In the genomic region with DNA sequence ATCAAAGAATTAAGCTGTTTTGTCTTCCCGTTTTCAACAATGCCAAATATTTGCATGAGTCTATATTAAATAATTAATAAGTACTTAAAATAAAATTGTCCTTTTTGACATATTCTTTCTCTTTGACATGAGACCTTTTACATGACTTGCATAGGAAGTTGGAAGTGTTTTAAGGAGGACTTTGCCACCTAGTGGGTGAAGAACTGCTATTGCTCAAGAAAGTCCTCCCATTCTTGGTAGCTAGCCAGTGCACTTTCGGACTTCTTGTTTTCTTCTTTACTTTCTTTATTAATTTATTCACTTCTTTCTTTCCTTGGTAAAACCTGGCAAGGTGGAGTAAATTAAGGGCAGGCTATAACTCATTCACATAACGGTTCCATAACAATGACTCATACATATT, we compare ENCODE assay signal across 13 mouse cellular contexts. TPM values are rescaled to one million over a fixed set of nuclear protein-coding genes. Genes with fewer than 3 reads are reported as not detected.
DNase-seq lines count a peak whose midpoint lies in the region; ATAC-seq and TF ChIP-seq lines count a peak whose summit lies in the region.
"Had no signal": no experiment of that assay in that cellular context is flagged by ENCODE, and none has a peak within 500 bp of the region (broad histone marks: within the 10 kb centered on the region; RNA-seq: fewer than 3 reads in every experiment).

No protein-coding gene starts in this region.

- peak; percentile 75 for DNase-seq in kidney, adult 2 months
- DNase-seq in kidney, postnatal 10 days: no peak
- DNase-seq in midbrain, postnatal 0 days (ENCODE audit: low spot score): peak; percentile 31
- DNase-seq in adipocyte (ENCODE audit: low spot score): peak; percentile 85
- peak; percentile 17 for DNase-seq in skeletal muscle tissue, adult 2 months (ENCODE audit: low read depth, low spot score)
- no peak for DNase-seq in testis, postnatal 10 days (ENCODE audit: low spot score)
- DNase-seq in cerebellum, adult 2 months: no peak
- DNase-seq: adrenal gland, adult 8-10 months; cerebellum, adult 9-10 months; thymus, postnatal 14 days had no signal

- TF ChIP-seq CTCF in kidney, adult 2 months (conservative IDR thresholded peaks at IDR 0.05; ENCODE audit: insufficient read depth, insufficient read length, low read depth, low read length): no peak
- TF ChIP-seq CTCF in midbrain, postnatal 0 days (IDR thresholded peaks at IDR 0.05): peak; percentile 60
- no peak for TF ChIP-seq CTCF in cerebellum, adult 2 months (IDR thresholded peaks at IDR 0.05; ENCODE audit: borderline replicate concordance, insufficient read depth, low read depth, low read length)

- no peak overlapping the region for H3K9ac ChIP-seq in midbrain, postnatal 0 days (replicated peaks; ENCODE audit: low read length, poor library complexity, severe bottlenecking)
- no peak overlapping the region for H3K9ac ChIP-seq in midbrain, embryonic 13.5 days (replicated peaks)
- H3K9ac ChIP-seq: heart, embryonic 15.5 days had no signal

- H3K9me3 ChIP-seq in midbrain, postnatal 0 days (ENCODE audit: low read length): no peaks in the 10 kb centered on the region
- H3K9me3 ChIP-seq in midbrain, embryonic 13.5 days: no peaks in the 10 kb centered on the region
- H3K9me3 ChIP-seq: heart, embryonic 15.5 days; limb, embryonic 10.5 days had no signal

- no peak for ATAC-seq in midbrain, postnatal 0 days (ENCODE audit: low FRiP score)
- no peak for ATAC-seq in midbrain, embryonic 13.5 days

- no peaks in the 10 kb centered on the region for H3K27me3 ChIP-seq in kidney, adult 2 months (replicated peaks; ENCODE audit: control insufficient read depth, insufficient read depth, low read length)
- no peaks in the 10 kb centered on the region for H3K27me3 ChIP-seq in midbrain, postnatal 0 days (ENCODE audit: insufficient read depth, low read length)
- no peaks in the 10 kb centered on the region for H3K27me3 ChIP-seq in midbrain, embryonic 13.5 days
- no peaks in the 10 kb centered on the region for H3K27me3 ChIP-seq in cerebellum, adult 2 months (ENCODE audit: control insufficient read depth, insufficient read depth, low read length)
- H3K27me3 ChIP-seq: heart, embryonic 15.5 days had no signal

- no peak overlapping the region for H3K4me3 ChIP-seq in kidney, adult 2 months (ENCODE audit: insufficient read depth, low read depth, low read length)
- no peak overlapping the region for H3K4me3 ChIP-seq in midbrain, postnatal 0 days (ENCODE audit: low read depth, low read length)
- H3K4me3 ChIP-seq in midbrain, embryonic 13.5 days (replicated peaks): no peak overlapping the region
- no peak overlapping the region for H3K4me3 ChIP-seq in cerebellum, adult 2 months (replicated peaks; ENCODE audit: insufficient read depth, low read depth, low read length)
- H3K4me3 ChIP-seq: heart, embryonic 15.5 days; limb, embryonic 10.5 days had no signal

- 61% methylated on average over 3 of the region's 3 CpGs for WGBS in kidney, adult 2 months
- 90% methylated on average over 3 of the region's 3 CpGs for WGBS in midbrain, postnatal 0 days
- WGBS in midbrain, embryonic 13.5 days: 94% methylated on average over 3 of the region's 3 CpGs
- WGBS in cerebellum, adult 2 months: 84% methylated on average over 3 of the region's 3 CpGs

- TF ChIP-seq POLR2A in kidney, adult 2 months (IDR thresholded peaks at IDR 0.05; ENCODE audit: low read depth, low read length): no peak
- TF ChIP-seq POLR2A in cerebellum, adult 2 months (IDR thresholded peaks at IDR 0.05; ENCODE audit: borderline replicate concordance, insufficient read depth, low read length): no peak

- H3K4me1 ChIP-seq in kidney, adult 2 months (ENCODE audit: control insufficient read depth, insufficient read depth, low read length): no peaks in the 10 kb centered on the region
- no peaks in the 10 kb centered on the region for H3K4me1 ChIP-seq in midbrain, postnatal 0 days (ENCODE audit: insufficient read depth, low read length)
- H3K4me1 ChIP-seq in midbrain, embryonic 13.5 days (replicated peaks): no peaks in the 10 kb centered on the region
- no peaks in the 10 kb centered on the region for H3K4me1 ChIP-seq in cerebellum, adult 2 months (ENCODE audit: control insufficient read depth, insufficient read depth, low read length)
- H3K4me1 ChIP-seq: heart, embryonic 15.5 days; limb, embryonic 10.5 days had no signal

- H3K4me2 ChIP-seq in midbrain, postnatal 0 days (ENCODE audit: low read depth, low read length, poor library complexity, severe bottlenecking): no peak overlapping the region
- H3K4me2 ChIP-seq in midbrain, embryonic 13.5 days (replicated peaks): no peak overlapping the region
- H3K4me2 ChIP-seq: heart, embryonic 15.5 days had no signal

- peaks cover 2% of the 10 kb centered on the region; the same call in 1 of the 2 replicates for H3K36me3 ChIP-seq in kidney, adult 2 months (ENCODE audit: control insufficient read depth, insufficient read depth, low read length)
- H3K36me3 ChIP-seq in midbrain, postnatal 0 days (ENCODE audit: insufficient read depth, low read length): peaks cover 10% of the 10 kb centered on the region
- H3K36me3 ChIP-seq in midbrain, embryonic 13.5 days: peaks cover 58% of the 10 kb centered on the region

- no peak overlapping the region for H3K27ac ChIP-seq in kidney, adult 2 months (ENCODE audit: insufficient read depth, low read depth, low read length)
- no peak overlapping the region for H3K27ac ChIP-seq in midbrain, postnatal 0 days (ENCODE audit: low read depth, low read length)
- no peak overlapping the region for H3K27ac ChIP-seq in midbrain, embryonic 13.5 days
- H3K27ac ChIP-seq in cerebellum, adult 2 months (ENCODE audit: insufficient read depth, low read length): no peak overlapping the region
- H3K27ac ChIP-seq: heart, embryonic 15.5 days; limb, embryonic 10.5 days had no signal

RNA-seq across cellular contexts. Expression of a gene that starts 55.3 kb away (rescaled TPM):
- 14.9 and 17.0 TPM in 2 replicates for polyA plus RNA-seq in kidney, adult 2 months (2012; rRNA removed)
- 59.7 and 85.4 TPM in 2 replicates for total RNA-seq in midbrain, postnatal 0 days (2014; rRNA removed)
- 27.0 and 29.4 TPM in 2 replicates for polyA plus RNA-seq in midbrain, postnatal 0 days (2015; fragmentation: Nextera tagmentation; extraction: Ambion mirVana)
- polyA plus RNA-seq in midbrain, embryonic 13.5 days (2015; fragmentation: Nextera tagmentation; extraction: Ambion mirVana): 53.9 and 54.1 TPM in 2 replicates
- polyA plus RNA-seq in cerebellum, adult 2 months (2012; rRNA removed): 28.7 and 31.3 TPM in 2 replicates

Comparison
In these comparisons a context has a peak if more than half of its experiments do, and no peak if none do; other contexts are left out.
1. DNase-seq: peak in kidney, adult 2 months (single experiment), midbrain, postnatal 0 days (single experiment), adipocyte (single experiment) and skeletal muscle tissue, adult 2 months (single experiment); none in kidney, postnatal 10 days (single experiment), testis, postnatal 10 days (single experiment) and cerebellum, adult 2 months (0 of 2).